Mouse (Mus musculus) spleen, adult 2 months (tissue): ENCODE measurements around the gene Sphk2.

Experiments
- CTCF ChIP-seq: fragments of 200-500 bp; IDR thresholded peaks from 2 replicates; pipeline ENCODE4 v1.5.1; 2011; ENCODE audit warnings: mild to moderate bottlenecking, inconsistent platforms; ENCODE audit not compliant: insufficient read depth, insufficient read length, insufficient replicate concordance; ENCODE audit errors: extremely low read depth
- POLR2A ChIP-seq: fragments of 200-500 bp; IDR thresholded peaks from 2 replicates; pipeline ENCODE4 v1.6.1; 2011; ENCODE audit warnings: low read depth, low read length, inconsistent platforms

- peak; percentile 17; the same call in 1 of the 2 replicates for TF ChIP-seq CTCF
- no peak for TF ChIP-seq POLR2A
Observed at GRCm38 (mm10) chr7:45746518-45746917, 28.7 kb upstream of the Sphk2 start.
